Mouse (Mus musculus) kidney, embryonic 15.5 days (tissue): ENCODE measurements around the gene Itga6. TPM values are rescaled to one million over a fixed set of nuclear protein-coding genes. Genes with fewer than 3 reads are reported as not detected.

Source experiments
- ATAC-seq: fragments of 200-750 bp; cut with Nextera tagmentation; replicated peaks from 2 replicates; pipeline ENCODE4 v1.8.0; 2017; ENCODE audit warnings: moderate TSS enrichment; ENCODE audit not compliant: low FRiP score
- H3K27ac ChIP-seq: fragments of 300-500 bp; sonication (generic); 2 replicates; pipeline ENCODE4 v1.5.1; 2015; ENCODE audit warnings: mild to moderate bottlenecking, inconsistent platforms
- H3K27me3 ChIP-seq: fragments of 300-500 bp; sonication (generic); 2 replicates; pipeline ENCODE4 v1.6.1; 2015; ENCODE audit warnings: inconsistent platforms
- H3K36me3 ChIP-seq: fragments of 300-500 bp; sonication (generic); 2 replicates; pipeline ENCODE4 v1.6.1; 2015; ENCODE audit warnings: inconsistent platforms
- H3K4me1 ChIP-seq: fragments of 300-500 bp; sonication (generic); 2 replicates; pipeline ENCODE4 v1.6.1; 2015; ENCODE audit warnings: inconsistent platforms
- H3K4me2 ChIP-seq: fragments of 300-500 bp; sonication (generic); 2 replicates; pipeline ENCODE4 v1.6.1; 2015; ENCODE audit warnings: moderate library complexity, mild to moderate bottlenecking, inconsistent platforms
- H3K4me3 ChIP-seq: fragments of 300-500 bp; sonication (generic); replicated peaks from 2 replicates; pipeline ENCODE4 v1.5.1; 2015; ENCODE audit warnings: mild to moderate bottlenecking, inconsistent platforms
- H3K9ac ChIP-seq: fragments of 300-500 bp; sonication (generic); 2 replicates; pipeline ENCODE4 v1.6.1; 2015; ENCODE audit warnings: mild to moderate bottlenecking, inconsistent platforms
- H3K9me3 ChIP-seq: fragments of 300-500 bp; sonication (generic); replicated peaks from 2 replicates; pipeline ENCODE4 v1.6.1; 2016; ENCODE audit warnings: inconsistent platforms
- WGBS: fragments of 180-500 bp; shearing (Covaris S2); methylation state at CpG from one replicate; pipeline ENCODE4 v1.1.7; 2015; ENCODE audit warnings: mixed read lengths; 5-methylcytosine and 5-hydroxymethylcytosine counted together
- polyA plus RNA-seq: library from polyadenylated mRNA; unstranded; fragments of >200 nt; fragmentation: Nextera tagmentation; extraction: Ambion mirVana; gene quantifications from 2 replicates; pipeline ENCODE4 v1.2.1, GENCODE M21; 2015

The Itga6 gene
- polyA plus RNA-seq, 1 experiment from 2014 or later = 74.6 TPM

DNA sequence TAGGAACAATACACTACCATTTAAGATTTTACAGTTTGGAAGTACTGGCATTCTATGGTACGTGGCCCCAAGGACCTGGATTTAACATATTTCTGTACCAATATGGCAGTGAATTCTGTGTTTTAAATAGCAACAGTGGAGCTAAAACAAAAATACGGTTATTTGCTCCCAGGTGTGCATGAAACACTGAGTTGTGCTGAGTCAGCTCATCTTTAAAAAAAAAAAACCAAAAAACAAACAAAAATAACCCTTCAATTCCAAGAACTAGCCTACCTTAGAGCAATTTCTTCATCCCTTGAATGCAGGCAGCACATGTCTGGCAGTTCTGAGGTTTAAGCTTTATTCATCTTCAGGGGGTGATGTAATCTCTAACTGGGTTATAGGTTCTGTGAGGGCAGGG is 45.8 kb downstream of the Itga6 start:
- H3K9ac ChIP-seq = no peak overlapping the region
- H3K9me3 ChIP-seq = no peaks in the 10 kb centered on the region
- no peak overlapping the region for H3K4me2 ChIP-seq
- 0 out of 2 replicates have a peak, but pooled peaks cover 3% of the 10 kb centered on the region for H3K36me3 ChIP-seq
- H3K27ac ChIP-seq = no peak overlapping the region
- no peak overlapping the region for H3K4me3 ChIP-seq
- peaks cover 69% of the 10 kb centered on the region for H3K4me1 ChIP-seq
- H3K27me3 ChIP-seq = no peaks in the 10 kb centered on the region
- WGBS = 87% methylated on average over 2 of the region's 2 CpGs
- no peak for ATAC-seq

DNA sequence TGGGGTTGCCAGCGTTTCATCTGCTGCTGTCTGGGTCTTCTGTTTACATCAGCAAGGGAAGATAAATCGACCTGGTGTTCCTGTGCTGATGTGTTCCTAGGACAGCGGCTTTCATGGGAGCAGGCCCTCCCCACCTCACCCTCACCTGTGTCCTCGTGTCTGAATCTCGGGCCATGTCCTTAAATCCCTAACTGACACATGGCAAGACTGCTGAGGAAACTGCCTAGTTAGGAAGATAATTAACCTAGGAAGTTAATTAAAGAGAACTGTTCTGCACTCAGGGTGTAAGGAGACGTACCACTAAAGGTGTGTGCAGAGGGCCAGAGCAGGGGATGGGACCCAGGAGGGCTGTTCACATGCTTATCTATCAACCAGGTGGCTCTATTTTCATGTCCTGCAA is 48.7 kb downstream of the Itga6 start:
- H3K4me2 ChIP-seq = peak overlapping the region; percentile 7; the same call in 1 of the 2 replicates
- no peak for ATAC-seq
- 53% methylated on average over 6 of the region's 6 CpGs for WGBS

DNA sequence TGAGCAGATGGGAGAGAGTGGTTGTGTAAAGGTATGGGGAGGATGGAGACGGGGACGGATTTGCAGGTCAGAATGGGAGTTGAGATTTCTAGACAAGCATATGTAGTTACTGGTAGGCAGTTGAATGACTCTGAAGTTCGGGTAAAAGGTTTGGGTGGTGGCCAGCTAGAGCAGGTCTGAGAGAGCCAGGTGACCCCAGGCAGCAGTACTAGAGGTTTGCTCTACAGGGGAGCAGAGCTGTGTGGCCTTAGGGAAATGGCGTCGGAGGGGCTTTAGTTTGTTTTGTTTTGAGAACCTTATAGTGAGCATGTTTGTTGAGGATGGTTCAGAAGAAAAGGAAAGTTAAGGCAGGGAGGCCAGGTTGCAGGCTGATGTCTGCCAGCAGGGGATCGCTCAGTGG is 51.4 kb downstream of the Itga6 start:
- no peak overlapping the region for H3K9ac ChIP-seq
- no peak overlapping the region for H3K4me3 ChIP-seq
- 79% methylated on average over 6 of the region's 6 CpGs for WGBS
- no peaks in the 10 kb centered on the region for H3K9me3 ChIP-seq
- no peak overlapping the region for H3K4me2 ChIP-seq
- H3K27ac ChIP-seq = no peak overlapping the region
- 0 out of 2 replicates have a peak, but pooled peaks cover 3% of the 10 kb centered on the region for H3K36me3 ChIP-seq
- H3K4me1 ChIP-seq = peaks cover 57% of the 10 kb centered on the region
- ATAC-seq = no peak
- H3K27me3 ChIP-seq = no peaks in the 10 kb centered on the region

More for the DNA sequence above, 48.7 kb downstream of the Itga6 start:
- no peak overlapping the region for H3K4me3 ChIP-seq
- no peaks in the 10 kb centered on the region for H3K27me3 ChIP-seq
- 0 out of 2 replicates have a peak, but pooled peaks cover 3% of the 10 kb centered on the region for H3K36me3 ChIP-seq
- peaks cover 58% of the 10 kb centered on the region for H3K4me1 ChIP-seq
- H3K9me3 ChIP-seq = no peaks in the 10 kb centered on the region
- no peak overlapping the region for H3K9ac ChIP-seq
- no peak overlapping the region for H3K27ac ChIP-seq

DNA sequence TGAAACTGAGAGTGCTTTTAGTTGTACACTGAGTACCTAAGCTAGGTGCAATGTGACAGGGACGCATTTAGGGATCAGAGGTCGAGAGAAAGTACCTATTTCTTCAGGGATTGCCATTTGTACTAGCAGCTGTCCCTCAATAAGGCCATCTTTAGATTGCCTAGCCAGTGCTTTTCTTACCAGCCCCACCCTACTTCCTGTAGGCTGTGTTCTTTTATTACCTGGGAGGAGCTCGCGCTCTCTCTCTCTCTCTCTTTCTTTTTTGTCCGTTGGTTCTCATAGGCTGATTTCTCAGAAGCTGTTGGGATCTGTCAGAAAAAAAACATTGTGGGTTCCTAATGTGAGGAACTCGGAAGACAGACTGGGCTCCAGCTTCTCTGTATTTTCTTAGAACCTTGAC is 55.4 kb downstream of the Itga6 start:
- no peaks in the 10 kb centered on the region for H3K27me3 ChIP-seq
- H3K9me3 ChIP-seq = no peaks in the 10 kb centered on the region
- H3K4me1 ChIP-seq = peaks cover 49% of the 10 kb centered on the region
- H3K9ac ChIP-seq = no peak overlapping the region
- H3K36me3 ChIP-seq = no peaks in the 10 kb centered on the region
- no peak overlapping the region for H3K4me3 ChIP-seq
- H3K4me2 ChIP-seq = no peak overlapping the region
- no peak overlapping the region for H3K27ac ChIP-seq
- 39% methylated on average over 6 of the region's 6 CpGs for WGBS
- no peak for ATAC-seq

DNA sequence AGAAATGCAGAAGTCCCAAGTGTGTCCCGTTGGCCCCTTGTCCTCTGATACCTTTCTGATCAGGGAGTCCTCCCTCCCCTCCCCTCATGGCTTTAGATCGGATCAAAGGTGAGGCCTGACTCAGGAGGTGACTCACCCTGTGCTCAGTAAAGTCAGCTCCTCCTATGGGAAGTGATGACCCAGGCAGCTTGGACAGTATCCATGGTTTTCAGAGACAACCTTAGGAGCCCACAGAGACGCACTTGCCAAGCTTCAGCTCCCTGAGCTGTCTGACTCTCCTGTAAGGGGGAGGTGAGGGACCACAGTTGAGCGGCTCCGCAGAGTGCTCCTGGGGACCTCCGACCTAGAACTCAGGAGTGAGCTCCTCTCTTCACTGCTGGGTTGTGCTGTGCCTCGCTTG is 56.3 kb downstream of the Itga6 start:
- Histone ChIP-seq H3K4me1 (peaks cover 54% of the 10 kb centered on the region), H3K9ac (0 out of 2 replicates have a peak overlapping the region, but pooled peaks have one; percentile 4), H3K9me3 (no peaks in the 10 kb centered on the region), H3K4me2 (no peak overlapping the region), H3K4me3 (no peak overlapping the region), H3K36me3 (no peaks in the 10 kb centered on the region), H3K27me3 (no peaks in the 10 kb centered on the region), H3K27ac (no peak overlapping the region)
- 37% methylated on average over 7 of the region's 7 CpGs for WGBS
- ATAC-seq = no peak

DNA sequence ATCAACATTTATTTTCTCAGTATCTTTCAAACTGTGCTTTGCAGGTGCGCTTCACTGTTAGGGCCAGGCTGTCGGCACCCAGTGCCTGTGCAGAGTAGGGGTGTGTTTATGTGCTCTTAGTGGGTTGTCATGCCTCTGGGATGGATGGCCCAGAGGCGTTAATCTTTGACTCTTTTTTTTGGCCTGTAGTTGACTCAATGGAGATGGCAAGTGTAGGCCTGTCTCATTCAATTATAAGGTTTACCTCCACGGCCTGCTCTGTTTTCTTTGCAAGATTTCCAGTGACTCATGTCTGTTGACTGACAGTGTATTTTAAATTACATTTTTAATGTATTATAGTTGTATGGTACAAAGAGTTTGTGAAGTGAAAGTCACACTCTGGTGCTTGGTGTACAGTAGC is 56.7 kb downstream of the Itga6 start:
- no peak for ATAC-seq
- WGBS = 60% methylated on average over 4 of the region's 4 CpGs
- Histone ChIP-seq H3K4me2 (no peak overlapping the region), H3K27ac (no peak overlapping the region), H3K9me3 (no peaks in the 10 kb centered on the region), H3K4me1 (peaks cover 51% of the 10 kb centered on the region), H3K27me3 (no peaks in the 10 kb centered on the region), H3K4me3 (no peak overlapping the region), H3K9ac (no peak overlapping the region), H3K36me3 (no peaks in the 10 kb centered on the region)

DNA sequence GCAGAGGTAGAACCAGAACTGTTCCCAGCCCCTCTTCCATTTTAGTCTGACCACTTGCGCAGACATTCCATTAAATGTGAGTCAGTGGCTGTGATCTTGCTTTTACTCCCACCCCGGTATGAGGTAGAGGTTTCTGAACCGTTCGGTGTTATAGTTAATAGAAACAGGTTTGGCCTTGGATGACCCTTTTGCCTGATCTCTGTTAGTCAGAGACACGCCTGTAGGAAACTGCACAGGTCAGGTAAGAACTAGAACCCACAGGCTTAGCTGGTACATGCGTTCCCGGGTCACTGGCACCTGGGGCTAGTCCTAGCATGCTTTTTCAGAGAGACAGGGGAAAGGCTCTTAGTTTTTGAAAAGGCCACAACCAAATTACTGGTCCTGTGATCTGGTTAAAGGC is 59.7 kb downstream of the Itga6 start:
- Histone ChIP-seq H3K4me3 (no peak overlapping the region), H3K9me3 (no peaks in the 10 kb centered on the region), H3K9ac (no peak overlapping the region), H3K4me1 (peaks cover 50% of the 10 kb centered on the region), H3K36me3 (peaks cover 4% of the 10 kb centered on the region; the same call in 1 of the 2 replicates), H3K27me3 (no peaks in the 10 kb centered on the region), H3K4me2 (no peak overlapping the region), H3K27ac (peak overlapping the region; percentile 42)
- WGBS = 79% methylated on average over 7 of the region's 7 CpGs
- no peak for ATAC-seq

DNA sequence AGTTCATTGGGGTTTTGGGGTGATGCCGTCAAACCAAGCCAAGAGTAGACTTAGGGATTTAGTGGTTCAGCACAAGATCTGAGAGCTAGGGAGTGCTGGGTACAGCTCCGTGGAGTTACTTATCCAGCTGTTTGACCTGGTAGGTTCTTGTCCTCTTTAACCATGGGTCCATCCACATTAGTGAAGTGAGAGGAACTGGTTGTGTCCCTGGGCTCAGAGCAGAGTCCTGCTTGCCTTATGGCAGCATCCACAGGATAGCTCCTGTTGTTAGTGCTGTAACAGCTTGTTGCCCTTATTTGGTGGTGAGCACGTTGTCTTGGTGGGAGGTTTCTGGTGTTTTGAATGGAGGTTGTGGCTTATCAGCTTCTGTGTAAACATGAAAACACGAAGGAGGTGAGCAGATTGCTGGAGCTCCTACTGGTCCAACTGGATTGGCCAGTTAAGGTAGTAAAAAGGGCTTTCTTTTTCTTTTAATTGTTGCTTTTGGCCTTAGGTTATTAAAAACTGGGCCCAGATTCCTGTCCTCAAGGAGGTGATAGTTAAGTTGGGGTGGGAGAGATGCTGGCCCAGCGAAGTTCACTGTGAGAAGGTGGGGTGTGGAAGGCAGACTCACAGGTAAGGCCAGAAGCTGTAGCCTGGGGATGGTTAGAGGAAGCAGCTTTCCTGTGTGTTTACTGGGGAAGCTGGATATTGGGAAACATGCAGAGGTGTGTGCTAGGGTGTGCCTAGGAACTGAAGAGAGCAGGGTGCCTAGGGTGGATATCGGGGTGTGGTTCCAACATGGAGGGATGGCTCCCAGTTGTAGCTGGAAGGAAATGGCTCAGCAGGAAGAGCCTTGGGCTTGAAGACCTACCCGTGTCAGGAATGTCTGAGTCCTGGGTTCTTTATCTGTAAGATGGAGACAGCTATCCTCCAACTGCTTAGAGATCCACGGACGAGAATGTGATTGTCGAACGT is 60.5 kb downstream of the Itga6 start:
- ATAC-seq = no peak

DNA sequence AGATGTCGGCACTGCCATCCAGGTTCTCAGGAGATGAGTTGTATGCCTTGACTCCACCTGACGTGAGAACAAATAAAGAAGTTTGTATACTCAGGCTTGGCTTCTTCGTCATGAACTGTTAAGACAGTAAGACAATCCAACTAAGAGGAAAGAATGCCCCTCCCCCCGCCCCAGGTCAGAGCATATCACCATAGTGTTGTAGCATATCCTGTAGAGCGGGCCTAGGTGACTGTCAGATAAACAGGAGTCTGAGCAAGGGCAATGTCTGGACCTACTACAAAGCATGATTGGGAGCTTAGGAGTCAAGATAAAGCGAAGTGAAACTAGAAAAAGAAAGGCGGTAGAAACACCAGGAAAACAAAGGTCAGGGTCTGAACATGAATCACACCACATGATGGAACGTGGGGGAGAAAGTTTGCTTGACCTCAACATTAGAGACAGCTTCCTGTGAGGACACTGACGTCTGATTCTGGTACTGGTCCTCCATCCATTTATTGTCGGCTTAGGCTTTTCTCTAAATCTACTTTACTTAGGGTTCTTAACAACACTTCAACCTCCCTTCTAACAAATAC is 64.0 kb downstream of the Itga6 start:
- WGBS = 64% methylated on average over 10 of the region's 10 CpGs
- peaks cover 7% of the 10 kb centered on the region; the same call in 1 of the 2 replicates for H3K36me3 ChIP-seq
- H3K4me3 ChIP-seq = no peak overlapping the region
- peaks cover 54% of the 10 kb centered on the region for H3K4me1 ChIP-seq
- H3K9ac ChIP-seq = no peak overlapping the region
- no peaks in the 10 kb centered on the region for H3K9me3 ChIP-seq
- no peak overlapping the region for H3K4me2 ChIP-seq
- H3K27ac ChIP-seq = no peak overlapping the region
- ATAC-seq = no peak
- no peaks in the 10 kb centered on the region for H3K27me3 ChIP-seq

More for the DNA sequence above, 60.5 kb downstream of the Itga6 start:
- Histone ChIP-seq H3K4me2 (no peak overlapping the region), H3K9me3 (no peaks in the 10 kb centered on the region), H3K9ac (no peak overlapping the region), H3K27ac (peak overlapping the region; percentile 42), H3K27me3 (no peaks in the 10 kb centered on the region), H3K4me3 (no peak overlapping the region), H3K36me3 (peaks cover 7% of the 10 kb centered on the region; the same call in 1 of the 2 replicates), H3K4me1 (peaks cover 43% of the 10 kb centered on the region)
- WGBS = 68% methylated on average over 11 of the region's 11 CpGs

DNA sequence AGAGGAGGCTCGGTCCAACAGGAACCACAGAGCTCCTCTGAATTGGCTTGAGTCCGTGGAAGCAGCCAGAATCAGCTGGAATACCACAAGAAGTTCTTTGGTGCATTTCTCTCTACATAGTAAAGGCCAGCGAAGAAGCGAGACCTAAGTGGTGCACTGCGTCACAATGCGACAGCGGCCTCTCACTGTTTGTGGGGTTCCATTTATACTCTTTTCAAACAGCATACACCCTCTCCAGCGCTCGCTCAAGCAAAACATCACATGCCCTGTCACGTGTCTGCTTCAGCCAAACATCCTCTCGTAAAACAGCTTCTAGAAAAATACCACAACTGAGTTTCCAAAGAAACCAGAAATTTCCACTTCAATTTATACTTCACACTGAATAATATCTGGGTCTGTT is 64.6 kb downstream of the Itga6 start:
- Histone ChIP-seq H3K4me1 (peaks cover 60% of the 10 kb centered on the region), H3K27ac (no peak overlapping the region), H3K9me3 (no peaks in the 10 kb centered on the region), H3K36me3 (peaks cover 7% of the 10 kb centered on the region; the same call in 1 of the 2 replicates), H3K9ac (no peak overlapping the region), H3K4me3 (no peak overlapping the region), H3K27me3 (no peaks in the 10 kb centered on the region), H3K4me2 (no peak overlapping the region)
- 93% methylated on average over 11 of the region's 11 CpGs for WGBS
- ATAC-seq = no peak

DNA sequence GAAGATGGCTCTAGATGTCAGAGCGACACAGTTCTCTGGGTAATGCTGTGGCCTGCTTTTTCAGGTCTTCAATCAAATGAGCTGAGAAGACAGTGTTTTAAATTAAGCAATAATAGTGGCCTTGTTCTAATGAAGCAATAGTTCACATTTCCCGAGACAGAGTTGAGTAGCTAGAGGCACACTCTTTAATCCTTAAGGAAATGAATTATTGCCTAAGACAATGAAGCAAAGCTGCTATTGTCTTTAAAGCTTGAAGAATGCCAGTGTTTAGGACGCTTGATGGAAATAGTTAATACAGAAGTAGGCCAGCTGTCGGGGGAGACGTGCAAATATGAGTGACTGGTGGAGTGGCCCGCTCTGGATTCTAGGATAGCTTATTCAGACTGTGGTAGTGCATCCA is 65.5 kb downstream of the Itga6 start:
- Histone ChIP-seq H3K36me3 (peaks cover 7% of the 10 kb centered on the region; the same call in 1 of the 2 replicates), H3K9me3 (no peaks in the 10 kb centered on the region), H3K4me1 (peaks cover 58% of the 10 kb centered on the region), H3K27ac (no peak overlapping the region), H3K4me2 (no peak overlapping the region), H3K4me3 (no peak overlapping the region), H3K27me3 (no peaks in the 10 kb centered on the region), H3K9ac (no peak overlapping the region)
- ATAC-seq = no peak
- 67% methylated on average over 6 of the region's 6 CpGs for WGBS
